Mouse (Mus musculus) Patski (cell line): ENCODE data around the gene Ube2d1. TPM values are rescaled to one million over a fixed set of nuclear protein-coding genes. Genes with fewer than 3 reads are reported as not detected.
A peak's percentile ranks its signal among the peaks of the same experiment; 100 is the strongest.

Experiments used
- ATAC-seq: fragments of 100-300 bp; one replicate; pipeline ENCODE4 v1.8.0; 2021
- CTCF ChIA-PET: fragments of 350-600 bp; sonication (Branson Sonifier 250); formaldehyde crosslinking; loops from one replicate; lab custom pipeline; 2022; ENCODE audit warnings: inconsistent platforms; lab: Charles Lee
- POLR2A ChIA-PET: fragments of 350-600 bp; sonication (Branson Sonifier 250); formaldehyde crosslinking; loops from one replicate; lab custom pipeline; 2022; ENCODE audit warnings: antibody characterized with exemption, inconsistent platforms; lab: Charles Lee
- DNase-seq: peaks from one replicate; pipeline ENCODE4 v3.0.0-alpha.2; 2011; ENCODE audit warnings: low read depth, low spot score
- H3K27me3 ChIP-seq: fragments of 371-371 bp; one replicate; pipeline ENCODE4 v1.5.1; 2021
- CTCF ChIP-seq: fragments of 100-300 bp; IDR thresholded peaks from one replicate; pipeline ENCODE4 v1.5.1; 2021
- in situ Hi-C: fragments of 300-500 bp; cut with MboI; formaldehyde crosslinking; loops from 3 replicates; pipeline ENCODE4 v1.11.1; 2018; ENCODE audit warnings: low pct_unique_long_range_greater_than_20kb, mixed read lengths
- polyA plus RNA-seq: library from polyadenylated mRNA; unstranded; gene quantifications from one replicate; pipeline ENCODE4 v1.2.3, GENCODE M21; 2021

The Ube2d1 gene
- polyA plus RNA-seq, 1 experiment from 2014 or later, result 53.4 TPM

- ChIA-PET POLR2A (no interaction called here), CTCF (interaction anchor here (1.5 kb wide), 1 partner anchor 11 kb away, joined by 6 read pairs; no protein-coding TSS in a partner anchor)
- TF ChIP-seq CTCF, result no peak
- in situ Hi-C loops, result no loop called here
- peak; percentile 94 for ATAC-seq
- peaks cover 5% of the 10 kb centered on the region for H3K27me3 ChIP-seq
- DNase-seq, result no peak
Observed at GRCm38 (mm10) chr10:71237516-71238239, 47.4 kb downstream of the Ube2d1 start.

GRCm38 (mm10) chr10:71234071-71234470 lies 51.0 kb downstream of the Ube2d1 start:
- DNase-seq, result no peak
- no peaks in the 10 kb centered on the region for H3K27me3 ChIP-seq
- no peak for TF ChIP-seq CTCF
- CTCF ChIA-PET, result interaction anchor here (2.0 kb wide), 1 partner anchor 8 kb away, joined by 16 read pairs; no protein-coding TSS in a partner anchor
- in situ Hi-C loops, result no loop called here
- ATAC-seq, result no peak
- POLR2A ChIA-PET, result interaction anchor here (0.7 to 1.4 kb wide), 2 partner anchors 13 to 25 kb away, joined by 3 to 4 read pairs; no protein-coding TSS in a partner anchor

- ATAC-seq, result peak; percentile 84
- in situ Hi-C loops, result no loop called here
- DNase-seq, result no peak
- peak; percentile 95 for TF ChIP-seq CTCF
- no peaks in the 10 kb centered on the region for H3K27me3 ChIP-seq
- ChIA-PET POLR2A (no interaction called here), CTCF (interaction anchor here (0.7 to 2.1 kb wide), 19 partner anchors 9 to 631 kb away, joined by 3 to 16 read pairs (median 5); partner anchors contain the start of gene Tfam)
Observed at GRCm38 (mm10) chr10:71225894-71226293, 59.2 kb downstream of the Ube2d1 start.

GRCm38 (mm10) chr10:71223101-71223500 lies 62.0 kb downstream of the Ube2d1 start:
- POLR2A ChIA-PET, result no interaction called here
- in situ Hi-C loops, result loop anchor here (25.0 kb wide), 3 partner anchors 261 to 911 kb away; no protein-coding TSS in a partner anchor
- CTCF ChIA-PET, result no interaction called here
- no peak for TF ChIP-seq CTCF
- no peaks in the 10 kb centered on the region for H3K27me3 ChIP-seq
- DNase-seq, result no peak
- no peak for ATAC-seq

DNA sequence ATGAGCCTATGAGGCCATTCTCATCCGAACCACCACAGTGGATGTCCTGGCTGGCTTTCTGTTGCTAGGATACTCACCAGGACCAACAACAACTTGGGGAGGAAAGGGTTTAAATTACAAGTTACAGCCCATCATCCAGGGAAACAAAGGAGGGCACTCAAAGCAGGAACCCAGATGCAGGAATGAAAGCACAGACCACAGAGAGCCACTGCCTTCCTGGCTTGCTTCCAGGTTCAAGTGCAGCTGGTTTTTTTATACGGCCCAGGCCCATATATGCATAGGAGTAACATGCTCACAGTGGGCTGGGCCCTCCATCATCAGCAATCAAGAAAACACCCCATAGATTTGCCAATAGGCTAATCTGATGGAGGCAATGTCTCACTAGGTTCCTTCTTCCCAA lies 62.4 kb downstream of the Ube2d1 start:
- in situ Hi-C loops, result loop anchor here (25.0 kb wide), 3 partner anchors 260 to 910 kb away; no protein-coding TSS in a partner anchor
- no peaks in the 10 kb centered on the region for H3K27me3 ChIP-seq
- no peak for TF ChIP-seq CTCF
- CTCF ChIA-PET, result no interaction called here
- POLR2A ChIA-PET, result no interaction called here
- ATAC-seq, result no peak
- no peak for DNase-seq

DNA sequence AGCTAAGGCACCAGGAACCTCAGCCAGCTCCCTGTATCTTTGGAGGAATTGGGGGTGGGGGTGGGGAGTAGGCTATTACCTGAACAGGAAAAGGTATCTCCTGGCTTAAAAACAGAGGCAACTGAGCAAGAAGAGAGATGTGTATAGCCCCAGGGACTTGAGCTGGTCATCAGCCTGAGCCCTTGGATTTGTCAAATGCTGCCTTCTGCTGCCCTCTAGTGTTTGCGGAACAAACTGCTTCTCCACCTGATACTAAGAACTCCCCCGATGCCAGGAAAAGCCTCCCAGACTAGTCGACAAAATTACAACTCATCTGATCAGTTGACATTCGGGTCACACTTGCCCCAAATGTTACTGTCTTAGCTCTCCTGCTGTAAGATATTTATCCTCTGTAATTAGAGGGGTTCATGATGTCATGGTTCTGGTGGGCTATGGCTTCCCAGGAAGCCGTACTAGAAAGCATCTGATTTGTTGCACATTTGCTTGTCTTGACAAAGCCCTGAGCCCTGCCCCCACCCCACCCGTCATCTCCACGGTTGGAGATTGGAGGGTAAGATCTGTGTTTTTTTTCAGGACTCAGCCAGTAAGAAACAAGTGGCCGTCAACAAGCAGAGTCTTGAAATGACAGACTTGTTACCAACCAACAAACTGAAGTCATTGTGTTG lies 66.7 kb downstream of the Ube2d1 start:
- DNase-seq (no peak), ATAC-seq (peak; percentile 87)
- in situ Hi-C loops, result loop anchor here (10.0 to 25.0 kb wide), 4 partner anchors 256 to 906 kb away; no protein-coding TSS in a partner anchor
- ChIA-PET POLR2A (interaction anchor here (0.6 to 1.2 kb wide), 2 partner anchors 63 to 1609 kb away, joined by 3 to 4 read pairs; no protein-coding TSS in a partner anchor), CTCF (interaction anchor here (0.7 to 2.4 kb wide), 16 partner anchors 9 to 712 kb away, joined by 3 to 8 read pairs (median 3); no protein-coding TSS in a partner anchor)
- peak; percentile 91 for TF ChIP-seq CTCF
- H3K27me3 ChIP-seq, result no peaks in the 10 kb centered on the region

GRCm38 (mm10) chr10:71215996-71216395 lies 69.1 kb downstream of the Ube2d1 start:
- ChIA-PET CTCF (no interaction called here), POLR2A (interaction anchor here (1.2 kb wide), 1 partner anchor 9 kb away, joined by 3 read pairs; no protein-coding TSS in a partner anchor)
- in situ Hi-C loops, result loop anchor here (10.0 to 25.0 kb wide), 4 partner anchors 254 to 904 kb away; no protein-coding TSS in a partner anchor
- TF ChIP-seq CTCF, result no peak
- DNase-seq (no peak), ATAC-seq (no peak)
- no peaks in the 10 kb centered on the region for H3K27me3 ChIP-seq

Other genes starting within 250 kb of the Ube2d1 start
- gene Bicc1, start 125.6 kb downstream of the Ube2d1 start, polyA plus RNA-seq, result 384 TPM
- 75.9 TPM for gene Tfam, start 47.0 kb downstream of the Ube2d1 start, polyA plus RNA-seq
- gene Cisd1, start 59.7 kb upstream of the Ube2d1 start, polyA plus RNA-seq, result 137 TPM
- 73.9 TPM for gene Ipmk, start 62.5 kb upstream of the Ube2d1 start, polyA plus RNA-seq